Mouse (Mus musculus) lung, postnatal 36 days (tissue): ENCODE measurements at regions not wholly inside any gene's neighbourhood (a gene's known extent, or its start where the extent isn't known, plus 50 kb on each side); places are given as distances from the start of the nearest gene placed in this dataset.

Experiments used
- DNase-seq: peaks from one replicate; pipeline ENCODE4 v3.0.0; 2022; ENCODE audit warnings: mixed read lengths

DNA sequence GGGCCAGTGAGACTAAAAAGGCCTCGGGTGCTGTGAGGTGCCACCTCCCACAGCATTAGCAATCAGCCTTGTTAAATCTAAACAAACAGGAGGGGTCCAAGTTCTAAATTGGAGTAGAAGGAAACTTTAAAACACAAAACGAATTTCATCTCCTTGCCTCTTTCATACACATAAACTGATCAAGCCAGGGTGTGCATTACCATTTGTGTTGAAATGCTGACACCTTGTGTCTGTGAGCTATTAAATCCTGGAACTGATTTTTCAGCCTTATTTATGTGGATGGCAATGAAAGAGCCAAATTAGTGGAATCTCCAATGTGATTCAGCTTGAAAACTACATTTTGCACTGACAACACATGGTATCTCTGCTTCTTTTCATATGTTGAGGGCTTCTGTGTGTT is 114.8 kb downstream of the Pcsk1 start:
- DNase-seq = no peak

DNA sequence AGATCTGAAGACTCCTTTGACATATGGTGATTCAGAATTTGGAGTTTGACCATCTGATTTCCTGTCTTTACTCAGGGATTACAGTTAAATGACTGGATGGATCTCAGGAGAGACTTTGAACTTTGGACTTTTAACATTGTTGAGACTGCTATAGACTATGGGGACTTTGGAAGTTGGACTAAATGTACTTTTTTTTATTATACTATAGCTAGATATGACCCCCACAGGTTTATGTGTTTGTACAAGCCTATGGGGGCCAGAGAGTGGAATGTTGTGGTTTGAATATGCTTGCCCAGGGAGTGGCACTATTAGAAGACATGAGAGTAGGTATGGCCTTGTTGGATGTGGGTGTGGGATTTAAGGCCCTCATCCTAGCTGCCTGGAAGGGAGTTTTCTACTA is 134.3 kb downstream of the Pcsk1 start:
- no peak for DNase-seq

DNA sequence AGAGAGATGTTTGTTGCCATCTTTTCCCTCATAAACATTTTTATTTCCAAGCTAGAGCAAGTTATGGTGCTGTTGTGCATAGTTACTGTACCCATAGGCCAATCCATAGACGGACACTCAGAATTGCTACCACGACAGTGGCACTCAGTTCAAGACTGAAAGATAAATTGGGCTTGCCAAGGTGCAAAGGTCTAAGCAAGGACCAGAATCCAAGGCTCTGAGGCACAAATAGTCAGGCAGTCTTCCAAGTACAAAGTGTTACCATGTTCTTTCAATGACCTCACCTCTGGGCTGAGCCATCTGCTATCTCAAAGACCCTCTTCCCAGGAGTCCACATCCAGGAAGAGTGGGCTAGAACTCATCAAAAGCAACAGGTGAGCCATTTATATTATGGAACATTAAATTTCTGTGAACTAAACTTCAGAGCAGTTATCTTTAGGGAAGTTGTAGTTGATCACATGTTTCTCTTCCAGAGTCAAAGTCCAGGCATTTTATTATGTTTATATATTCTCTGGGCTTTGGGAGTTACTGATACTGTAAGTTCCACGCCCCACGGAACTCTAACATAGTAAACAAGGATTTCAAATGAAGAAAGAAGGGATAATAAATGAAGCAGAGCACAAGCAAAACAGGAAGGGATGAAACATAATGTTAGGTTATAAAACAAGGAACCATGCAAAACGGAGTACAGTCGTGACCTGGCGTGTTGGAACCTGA is 136.1 kb downstream of the Pcsk1 start:
- DNase-seq = no peak

DNA sequence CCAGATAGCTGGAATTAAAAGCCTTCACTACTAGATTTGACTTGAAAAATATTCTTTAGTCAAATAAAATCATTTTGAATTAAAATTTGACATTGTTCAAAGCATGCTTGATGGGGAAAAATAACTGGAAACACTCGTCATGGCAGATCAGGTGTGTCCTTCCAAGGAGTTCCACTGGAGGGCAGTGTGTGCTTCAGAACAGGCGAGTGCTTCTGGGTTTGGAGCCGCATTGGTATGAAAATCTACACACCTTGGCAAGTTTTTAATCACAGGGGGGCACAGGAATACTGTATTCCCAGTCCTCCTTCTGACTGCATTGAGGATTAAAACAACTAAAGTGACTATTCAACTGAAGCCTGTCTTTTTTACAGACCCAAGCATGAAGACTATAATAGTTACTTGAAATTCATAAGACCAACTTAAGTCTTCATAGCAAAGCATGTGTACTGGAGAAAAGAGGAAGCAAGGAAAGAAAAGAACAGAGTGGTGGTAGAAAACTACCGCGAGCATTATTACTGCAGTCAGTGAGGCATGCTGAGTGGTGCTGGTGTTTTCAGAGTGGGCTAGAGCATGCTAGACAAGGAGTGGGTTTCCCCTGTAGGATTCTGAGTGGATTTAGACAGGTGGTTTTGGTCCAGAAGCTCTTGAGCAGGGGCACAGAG is 138.1 kb downstream of the Pcsk1 start:
- peak; percentile 75 for DNase-seq

DNA sequence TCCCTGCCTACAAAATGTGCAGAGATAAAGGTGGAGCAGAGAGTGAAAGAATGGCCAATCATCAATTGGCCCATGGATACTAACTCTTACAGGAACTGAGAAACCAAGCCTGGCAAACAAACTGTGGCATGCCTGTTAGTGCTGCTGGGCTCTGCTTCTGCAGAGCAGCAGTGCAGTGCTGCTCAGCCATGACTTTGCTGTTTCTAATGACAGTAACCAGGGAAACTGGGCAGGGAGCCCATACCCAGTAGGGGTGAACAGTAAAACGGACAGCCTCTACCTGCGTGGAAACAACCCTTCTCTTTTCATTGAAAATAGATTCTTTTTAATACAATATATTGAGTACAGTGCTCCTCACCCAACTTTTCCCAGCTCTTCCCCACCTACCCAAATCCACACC is 146.8 kb downstream of the Pcsk1 start:
- peak; percentile 26 for DNase-seq
